Mouse (Mus musculus) urinary bladder, postnatal 25 days (tissue): ENCODE data around the gene Mpv17l2.

ENCODE experiments used
- DNase-seq: peaks from one replicate; pipeline ENCODE4 v3.0.0; 2022; ENCODE audit warnings: low spot score

Mpv17l2 gene

GRCm38 (mm10) chr8:70766571-70767440 lies 6.1 kb upstream of the Mpv17l2 start:
- DNase-seq: peak; percentile 69

- DNase-seq: no peak
Measured at GRCm38 (mm10) chr8:70765838-70766570, 5.3 kb upstream of the Mpv17l2 start.

- DNase-seq: no peak
Measured at GRCm38 (mm10) chr8:70765329-70765728, 4.6 kb upstream of the Mpv17l2 start.

GRCm38 (mm10) chr8:70764676-70765075 lies 3.9 kb upstream of the Mpv17l2 start:
- DNase-seq: no peak

- no peak for DNase-seq
Measured at GRCm38 (mm10) chr8:70764026-70764425, 3.3 kb upstream of the Mpv17l2 start.

- DNase-seq: no peak
Measured at GRCm38 (mm10) chr8:70763354-70763753, 2.6 kb upstream of the Mpv17l2 start.

GRCm38 (mm10) chr8:70762118-70762517 lies 1.4 kb upstream of the Mpv17l2 start:
- no peak for DNase-seq

- DNase-seq: no peak
Measured at GRCm38 (mm10) chr8:70760350-70760749, 396 bp downstream of the Mpv17l2 start.

- no peak for DNase-seq
Measured at GRCm38 (mm10) chr8:70758616-70759561, 1.9 kb downstream of the Mpv17l2 start.

- no peak for DNase-seq
Measured at GRCm38 (mm10) chr8:70758308-70758615, 2.5 kb downstream of the Mpv17l2 start.

- no peak for DNase-seq
Measured at GRCm38 (mm10) chr8:70757523-70758307, 3.0 kb downstream of the Mpv17l2 start.

GRCm38 (mm10) chr8:70756476-70757040 lies 4.2 kb downstream of the Mpv17l2 start:
- no peak for DNase-seq

- no peak for DNase-seq
Measured at GRCm38 (mm10) chr8:70755661-70756475, 4.9 kb downstream of the Mpv17l2 start.

- DNase-seq: no peak
Measured at GRCm38 (mm10) chr8:70754871-70755660, 5.7 kb downstream of the Mpv17l2 start.

- DNase-seq: peak; percentile 85
Measured at GRCm38 (mm10) chr8:70754043-70754870, 6.5 kb downstream of the Mpv17l2 start, which contains the start of gene Rab3a. Rab3a (plus strand) TSS chr8:70754679.

- DNase-seq: peak; percentile 69
Measured at GRCm38 (mm10) chr8:70753151-70753550, 7.6 kb downstream of the Mpv17l2 start.

- peak; percentile 72 for DNase-seq
Measured at GRCm38 (mm10) chr8:70752000-70752764, 8.6 kb downstream of the Mpv17l2 start.
